Mouse (Mus musculus): ENCODE results near the gene Cdr2. TPM values are rescaled to one million over a fixed set of nuclear protein-coding genes. Genes with fewer than 3 reads are reported as not detected.

The Cdr2 gene
- polyA plus RNA-seq (2014; fragmentation: Illumina TruSeq; extraction: RNeasy Lipid Tissue Mini Kit (QIAGEN cat#74804); ENCODE audit: low read depth, low replicate concordance), result 55.7 TPM

DNA sequence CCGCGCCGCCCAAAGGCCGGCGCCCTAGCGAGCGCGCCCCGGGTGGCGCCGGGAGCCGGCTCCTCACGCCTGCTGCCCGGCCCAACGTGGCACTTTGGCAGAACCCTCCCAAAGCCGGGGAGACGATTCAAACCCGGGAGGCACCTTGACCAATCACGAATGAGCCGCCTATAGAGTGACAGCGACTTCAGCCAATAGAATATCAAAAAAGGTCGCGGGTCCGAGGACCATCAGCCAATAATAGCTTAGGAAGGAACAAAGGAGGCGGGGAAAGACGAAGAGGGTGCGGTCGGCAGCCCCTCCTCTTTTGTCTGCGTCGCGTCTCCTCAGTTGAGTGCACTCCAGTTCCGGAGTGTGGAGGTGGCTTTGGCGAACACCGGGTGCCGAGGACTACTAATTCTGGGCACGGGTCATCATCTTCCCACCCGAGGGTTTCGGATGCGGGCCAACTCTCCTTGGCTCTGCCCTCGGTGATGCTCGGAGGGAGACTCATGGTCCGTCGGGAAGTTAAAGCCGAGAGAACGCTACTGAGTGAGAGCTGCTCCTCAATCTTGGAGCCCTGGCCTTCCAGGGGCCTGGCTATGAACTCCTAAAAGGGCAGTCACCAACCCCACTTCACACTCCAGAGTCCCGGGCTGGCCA is at the start of gene Cdr2, which contains the start of gene Mfsd13b:
Cdr2 (minus strand) TSS at position 113 of the 642 bp plus-strand sequence.
Mfsd13b (plus strand) TSS at position 310 of the 642 bp plus-strand sequence.

DNA sequence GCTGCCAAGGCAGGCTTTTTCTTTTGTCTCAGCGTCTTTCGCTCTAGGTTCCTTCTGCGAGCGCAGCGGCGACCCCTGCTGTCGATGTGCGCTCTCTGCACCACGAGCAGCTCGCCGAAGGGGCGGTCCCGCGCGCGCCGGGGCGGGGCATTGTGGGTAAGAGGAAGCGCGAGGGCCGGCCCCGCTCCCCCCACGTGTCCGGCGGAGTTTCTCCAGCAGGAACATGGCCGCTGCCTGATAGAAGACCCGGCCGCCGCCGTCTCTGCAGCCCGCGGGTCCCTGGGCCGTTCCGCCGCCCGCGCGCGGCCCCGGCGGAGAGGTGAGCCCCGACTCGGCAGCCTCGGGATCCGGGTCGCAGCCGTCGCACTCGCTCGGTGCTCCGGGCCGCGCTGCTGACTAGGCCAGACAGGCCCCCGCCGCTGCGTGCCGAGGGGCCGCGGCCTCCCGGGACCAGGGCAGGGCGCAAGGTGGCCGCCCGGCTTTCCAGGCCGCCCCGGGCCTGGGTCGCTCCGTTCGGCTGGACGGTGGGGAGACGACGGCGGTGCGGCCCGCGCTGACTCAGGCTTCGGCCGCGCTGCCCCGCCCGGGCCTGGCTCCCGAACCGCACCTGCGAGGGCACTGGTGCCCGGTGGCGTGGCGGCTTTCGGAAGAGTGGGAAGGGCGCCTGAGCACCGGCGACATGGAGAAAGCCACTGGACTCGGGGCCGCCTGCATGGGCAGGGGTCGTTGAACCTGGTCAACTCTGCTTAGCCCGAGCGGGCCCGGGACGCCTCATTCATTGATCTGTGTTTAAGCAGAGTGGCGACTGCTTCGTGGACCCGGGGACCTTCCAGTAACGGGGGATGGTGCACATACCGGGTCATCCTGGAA is 64.3 kb downstream of the Cdr2 start, which contains the start of gene Polr3e:
Polr3e (plus strand) TSS at position 153 of the 870 bp plus-strand sequence.

Other genes starting within 250 kb of the Cdr2 start
- not detected for gene Vwa3a, start 243.0 kb downstream of the Cdr2 start, polyA plus RNA-seq (2014; fragmentation: Illumina TruSeq; extraction: RNeasy Lipid Tissue Mini Kit (QIAGEN cat#74804); ENCODE audit: low read depth, low replicate concordance)
- gene Gm5737, start 169.9 kb downstream of the Cdr2 start, polyA plus RNA-seq (2014; fragmentation: Illumina TruSeq; extraction: RNeasy Lipid Tissue Mini Kit (QIAGEN cat#74804); ENCODE audit: low read depth, low replicate concordance), result not detected
- 0.89 TPM for gene Eef2k, start 139.5 kb downstream of the Cdr2 start, polyA plus RNA-seq (2014; fragmentation: Illumina TruSeq; extraction: RNeasy Lipid Tissue Mini Kit (QIAGEN cat#74804); ENCODE audit: low read depth, low replicate concordance)
- gene Polr3e, start 64.6 kb downstream of the Cdr2 start, polyA plus RNA-seq (2014; fragmentation: Illumina TruSeq; extraction: RNeasy Lipid Tissue Mini Kit (QIAGEN cat#74804); ENCODE audit: low read depth, low replicate concordance), result 17.1 TPM
- 1.7 TPM for gene Mfsd13b, start 197 bp upstream of the Cdr2 start, polyA plus RNA-seq (2014; fragmentation: Illumina TruSeq; extraction: RNeasy Lipid Tissue Mini Kit (QIAGEN cat#74804); ENCODE audit: low read depth, low replicate concordance)
- gene Mettl9, start 52.1 kb upstream of the Cdr2 start, polyA plus RNA-seq (2014; fragmentation: Illumina TruSeq; extraction: RNeasy Lipid Tissue Mini Kit (QIAGEN cat#74804); ENCODE audit: low read depth, low replicate concordance), result 414 TPM
- gene Igsf6, start 92.3 kb upstream of the Cdr2 start, polyA plus RNA-seq (2014; fragmentation: Illumina TruSeq; extraction: RNeasy Lipid Tissue Mini Kit (QIAGEN cat#74804); ENCODE audit: low read depth, low replicate concordance), result 2.6 TPM
- not detected for gene Otoa, start 99.3 kb upstream of the Cdr2 start, polyA plus RNA-seq (2014; fragmentation: Illumina TruSeq; extraction: RNeasy Lipid Tissue Mini Kit (QIAGEN cat#74804); ENCODE audit: low read depth, low replicate concordance)